Mouse (Mus musculus): ENCODE results near the gene Irf2bpl. TPM values are rescaled to one million over a fixed set of nuclear protein-coding genes. Genes with fewer than 3 reads are reported as not detected.
A peak's percentile ranks its signal among the peaks of the same experiment; 100 is the strongest.

The Irf2bpl gene
- total RNA-seq, 2 experiments from 2014 or later: 70.7 to 73.6 TPM

GRCm38 (mm10) chr12:86889103-86889644, 4.6 kb upstream of the Irf2bpl start:
- no peak for DNase-seq (ENCODE audit: low spot score in 2 of 2)

GRCm38 (mm10) chr12:86888130-86889069, 3.8 kb upstream of the Irf2bpl start:
- intact Hi-C loops (cut with DNase I): loop anchor here (2.0 kb wide), 1 partner anchor 58 kb away; the partner anchor contains the start of gene Cipc
- DNase-seq (ENCODE audit: low spot score in 2 of 2): peak; percentile 77 to 82

More at GRCm38 (mm10) chr12:86889103-86889644, 4.6 kb upstream of the Irf2bpl start:
- intact Hi-C loops (cut with DNase I): loop anchor here (2.0 kb wide), 1 partner anchor 58 kb away; the partner anchor contains the start of gene Cipc

- no peak for DNase-seq (ENCODE audit: low spot score in 2 of 2)
- intact Hi-C loops (cut with DNase I): loop anchor here (2.0 kb wide), 1 partner anchor 59 kb away; the partner anchor contains the start of gene Cipc
These were observed 3.0 kb upstream of the Irf2bpl start for GRCm38 (mm10) chr12:86887381-86888129.

- intact Hi-C loops (cut with DNase I): no loop called here
- no peak for DNase-seq (ENCODE audit: low spot score in 2 of 2)
These were observed 1.9 kb upstream of the Irf2bpl start for GRCm38 (mm10) chr12:86886446-86886965.

- no peak for DNase-seq (ENCODE audit: low spot score in 2 of 2)
- intact Hi-C loops (cut with DNase I): loop anchor here (2.0 kb wide), 1 partner anchor 85 kb away; no protein-coding TSS in a partner anchor
These were observed 1.1 kb upstream of the Irf2bpl start for GRCm38 (mm10) chr12:86885746-86886145.

DNA sequence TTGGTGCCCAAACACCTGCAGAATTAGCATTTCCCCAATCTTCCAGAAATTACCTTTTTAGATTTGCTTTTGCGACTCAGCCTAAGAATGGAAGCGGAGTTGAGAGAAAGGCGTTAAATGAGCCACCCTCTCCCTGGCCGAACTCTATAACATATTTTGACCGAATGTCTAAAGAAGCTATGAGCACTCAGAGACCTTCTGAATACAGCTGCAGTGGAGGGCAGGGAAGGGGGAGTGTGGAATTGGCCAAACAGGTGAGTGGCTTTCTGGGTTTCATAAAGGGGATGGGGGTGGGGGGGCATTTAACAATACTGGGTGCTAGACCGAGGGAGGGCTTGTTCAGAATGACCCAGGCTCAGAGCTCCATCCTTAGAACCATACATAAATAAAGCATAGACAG, 738 bp upstream of the Irf2bpl start:
- intact Hi-C loops (cut with DNase I): loop anchor here (2.0 kb wide), 1 partner anchor 85 kb away; no protein-coding TSS in a partner anchor
- no peak for DNase-seq (ENCODE audit: low spot score in 2 of 2)

GRCm38 (mm10) chr12:86883280-86884196, 1.1 kb downstream of the Irf2bpl start:
- intact Hi-C loops (cut with DNase I): loop anchor here (1.0 to 2.0 kb wide), 2 partner anchors 59 to 83 kb away; no protein-coding TSS in a partner anchor
- peak; percentile 71 to 74 for DNase-seq (ENCODE audit: low spot score in 2 of 2)

DNA sequence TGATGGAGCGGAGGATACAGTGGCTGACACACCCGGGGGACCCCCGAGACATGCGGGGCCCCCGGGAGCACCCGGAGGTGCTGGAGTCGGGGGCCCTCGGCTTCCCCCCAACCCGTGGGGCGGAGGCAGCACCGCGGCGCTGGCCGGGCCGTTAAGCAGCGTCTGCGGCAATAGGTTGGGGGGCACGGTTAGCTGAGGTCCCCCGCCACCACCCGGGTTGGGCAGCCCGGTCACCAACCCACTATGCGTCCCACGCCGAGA, 1.6 kb downstream of the Irf2bpl start:
- no peak for DNase-seq (ENCODE audit: low spot score in 2 of 2)
- intact Hi-C loops (cut with DNase I): no loop called here

GRCm38 (mm10) chr12:86882279-86883018, 2.1 kb downstream of the Irf2bpl start:
- DNase-seq (ENCODE audit: low spot score in 2 of 2): peak; percentile 80 to 85
- intact Hi-C loops (cut with DNase I): no loop called here

DNA sequence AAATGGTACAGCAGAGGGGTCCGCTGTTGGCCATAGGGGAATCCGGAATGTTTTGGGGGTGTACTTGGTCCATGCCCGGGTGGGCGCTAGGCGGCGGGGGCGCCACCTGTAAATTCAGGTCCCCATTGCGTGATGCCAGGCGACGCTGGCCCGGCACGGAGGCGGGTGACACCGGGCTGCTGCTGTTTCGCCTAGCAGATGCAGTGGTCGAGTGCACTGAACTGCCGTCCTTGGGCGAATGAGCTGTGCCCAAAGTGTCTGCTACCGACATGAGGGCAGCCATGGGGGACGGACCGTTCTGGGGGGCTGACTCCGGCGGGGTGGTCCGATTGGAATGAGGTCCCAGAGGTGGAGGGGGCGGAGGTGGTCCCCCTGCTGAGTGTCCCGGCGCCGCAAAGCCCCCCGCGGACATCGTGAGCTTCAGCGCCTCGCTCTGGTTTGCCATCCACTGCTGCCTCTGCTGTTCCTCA, 2.8 kb downstream of the Irf2bpl start:
- no peak for DNase-seq (ENCODE audit: low spot score in 2 of 2)
- intact Hi-C loops (cut with DNase I): no loop called here

GRCm38 (mm10) chr12:86880090-86880723, 4.4 kb downstream of the Irf2bpl start:
- DNase-seq (ENCODE audit: low spot score in 2 of 2): no peak
- intact Hi-C loops (cut with DNase I): no loop called here

- no peak for DNase-seq (ENCODE audit: low spot score in 2 of 2)
- intact Hi-C loops (cut with DNase I): no loop called here
These were observed 5.0 kb downstream of the Irf2bpl start for GRCm38 (mm10) chr12:86879446-86880085.

- DNase-seq (ENCODE audit: low spot score in 2 of 2): no peak
- intact Hi-C loops (cut with DNase I): no loop called here
These were observed 5.9 kb downstream of the Irf2bpl start for GRCm38 (mm10) chr12:86878426-86879353.

GRCm38 (mm10) chr12:86876981-86877380, 7.6 kb downstream of the Irf2bpl start:
- no peak for DNase-seq (ENCODE audit: low spot score in 2 of 2)
- intact Hi-C loops (cut with DNase I): no loop called here

DNA sequence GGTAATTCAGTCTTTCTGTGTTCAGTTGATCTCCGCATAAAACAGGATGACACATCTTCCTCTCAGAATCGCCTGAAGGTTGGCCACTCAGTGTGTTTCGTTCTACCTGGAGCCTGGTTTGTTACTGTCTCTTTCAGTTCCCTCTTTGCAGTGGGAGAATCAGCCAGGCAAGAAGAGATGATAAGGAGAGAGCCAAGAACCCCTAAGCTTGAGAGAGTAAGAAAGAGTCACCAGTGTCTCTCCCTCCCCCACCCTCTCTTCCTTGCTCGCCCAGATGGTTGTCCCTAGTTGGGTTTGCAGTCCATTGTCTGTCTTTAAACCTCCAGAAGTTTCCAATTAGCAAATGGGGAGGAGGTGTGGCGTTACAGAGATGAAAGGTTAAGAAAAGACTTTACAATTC, 8.5 kb downstream of the Irf2bpl start:
- no peak for DNase-seq (ENCODE audit: low spot score in 2 of 2)
- intact Hi-C loops (cut with DNase I): no loop called here

Data from left cerebral cortex, postnatal 36 days (tissue).